Mouse (Mus musculus): ENCODE data around the gene Creb3l1.

The Creb3l1 gene

DNA sequence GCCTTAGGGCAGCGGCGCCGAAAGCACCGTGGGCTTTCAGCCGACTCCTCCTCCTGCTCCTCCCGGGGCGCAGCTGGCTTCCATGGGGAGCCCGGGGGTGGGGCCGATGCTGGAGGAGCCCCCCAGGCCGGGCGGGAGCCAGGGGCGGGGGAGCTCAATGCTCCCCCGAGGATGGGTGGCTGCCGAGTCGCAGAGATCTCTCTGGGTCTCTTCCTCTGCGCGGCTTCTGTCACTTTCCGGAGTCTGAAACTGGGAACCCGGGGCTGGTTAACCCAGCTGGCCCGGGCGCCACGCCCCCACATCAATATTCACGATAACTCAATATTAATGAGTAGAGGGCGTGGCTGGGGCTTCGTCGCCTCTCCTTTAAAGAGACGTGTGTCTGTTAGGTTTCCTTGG lies at the start of gene Creb3l1:
Gene Creb3l1, minus strand, starts transcription at position 229 of the 399 bp plus-strand sequence.
- DNase-seq (ENCODE audit: low spot score), result peak; percentile 19

DNA sequence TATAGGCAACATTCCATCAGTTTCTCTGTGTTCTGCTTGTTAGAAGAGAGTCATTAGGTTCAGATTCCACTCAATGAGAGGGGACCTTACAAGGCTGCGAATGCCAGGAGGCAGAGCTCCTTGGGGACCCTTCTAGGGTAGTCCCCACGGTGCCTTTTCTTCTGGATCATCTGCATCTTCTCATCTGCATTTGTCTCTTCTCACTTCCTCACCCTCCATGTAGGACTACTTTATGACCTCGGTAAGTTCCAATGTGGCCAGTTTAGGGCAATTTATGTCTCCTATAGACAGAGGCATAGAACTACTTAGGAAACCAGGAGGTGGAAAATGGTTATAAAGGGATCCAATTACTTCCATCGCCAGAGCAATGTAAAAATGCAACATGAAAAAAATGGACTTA lies 46.8 kb upstream of the Creb3l1 start:
- no peak for DNase-seq (ENCODE audit: low spot score)

DNA sequence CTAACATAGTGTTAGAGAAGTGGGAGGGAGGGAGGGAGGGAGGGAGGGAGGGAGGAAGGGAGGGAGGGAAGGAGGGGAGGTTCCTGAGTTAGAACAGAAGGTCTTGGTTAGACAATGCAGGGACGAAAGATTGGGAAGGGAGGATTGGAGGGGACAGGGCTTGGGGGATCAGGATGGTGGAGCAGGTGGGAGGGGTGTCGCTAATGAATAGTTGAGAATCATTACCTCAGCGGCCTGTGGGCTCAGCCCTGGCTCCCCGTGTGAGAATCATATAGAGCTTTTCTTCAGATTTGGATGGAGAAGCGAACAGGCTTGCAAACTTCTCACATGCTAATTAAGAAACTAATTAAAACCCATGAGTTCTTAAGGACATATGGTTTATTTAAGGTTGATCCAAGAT lies 45.3 kb upstream of the Creb3l1 start:
- no peak for DNase-seq (ENCODE audit: low spot score)

DNA sequence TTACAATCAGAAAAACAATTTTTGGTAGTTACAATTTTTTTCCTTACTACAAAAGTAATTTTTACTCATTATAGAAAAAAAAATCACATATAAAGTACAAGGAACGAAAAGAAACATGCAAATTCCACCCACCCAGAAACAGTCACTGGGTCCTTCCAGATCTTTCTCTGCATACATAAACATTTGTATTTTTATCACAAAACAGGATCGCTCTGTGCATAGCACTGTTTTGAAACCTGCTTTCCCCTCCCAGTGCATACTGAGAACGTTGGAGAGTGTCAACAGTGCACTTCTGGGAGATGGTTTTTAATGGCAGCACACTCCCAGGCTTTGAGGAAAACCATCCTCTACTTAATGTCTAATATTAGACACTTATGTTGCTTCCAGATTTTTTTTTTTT lies 43.3 kb upstream of the Creb3l1 start:
- no peak for DNase-seq (ENCODE audit: low spot score)

DNA sequence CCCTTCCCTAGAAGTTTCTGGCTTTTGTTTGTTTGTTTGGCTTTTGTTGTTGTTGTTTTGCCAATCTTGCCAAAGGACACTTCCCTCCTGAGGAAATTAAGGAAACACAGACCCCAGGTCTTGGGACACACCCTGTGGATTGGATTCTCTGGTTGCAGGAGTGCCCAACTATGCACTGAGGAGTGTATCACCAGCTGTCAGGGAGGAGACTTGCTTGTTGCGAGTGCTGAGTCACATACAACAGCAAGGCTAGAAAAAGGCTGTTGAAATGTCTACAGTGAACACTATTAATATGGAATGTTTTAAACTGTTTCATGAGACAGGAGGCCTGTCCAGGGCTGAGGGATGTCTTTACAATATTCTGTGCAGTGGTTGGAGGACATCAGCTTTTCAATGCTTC lies 42.6 kb upstream of the Creb3l1 start:
- DNase-seq (ENCODE audit: low spot score), result no peak

DNA sequence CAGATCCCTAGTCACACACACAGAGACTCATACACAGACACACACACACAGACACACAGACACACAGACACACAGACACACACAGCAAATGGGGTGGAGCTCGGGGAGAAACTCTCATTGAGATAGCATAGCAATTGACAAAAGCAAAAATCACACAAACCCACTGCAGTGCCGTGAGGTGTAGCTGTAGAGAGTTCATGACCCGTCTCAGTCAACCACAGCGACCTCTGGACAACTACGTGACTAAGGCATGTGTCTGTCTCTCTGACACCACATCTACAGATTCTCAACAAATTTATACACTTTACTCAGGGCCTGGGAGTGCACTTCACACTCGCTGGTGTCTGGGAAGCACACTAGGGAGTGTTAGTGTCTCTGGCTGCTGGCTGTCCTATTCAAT lies 41.6 kb upstream of the Creb3l1 start:
- no peak for DNase-seq (ENCODE audit: low spot score)

DNA sequence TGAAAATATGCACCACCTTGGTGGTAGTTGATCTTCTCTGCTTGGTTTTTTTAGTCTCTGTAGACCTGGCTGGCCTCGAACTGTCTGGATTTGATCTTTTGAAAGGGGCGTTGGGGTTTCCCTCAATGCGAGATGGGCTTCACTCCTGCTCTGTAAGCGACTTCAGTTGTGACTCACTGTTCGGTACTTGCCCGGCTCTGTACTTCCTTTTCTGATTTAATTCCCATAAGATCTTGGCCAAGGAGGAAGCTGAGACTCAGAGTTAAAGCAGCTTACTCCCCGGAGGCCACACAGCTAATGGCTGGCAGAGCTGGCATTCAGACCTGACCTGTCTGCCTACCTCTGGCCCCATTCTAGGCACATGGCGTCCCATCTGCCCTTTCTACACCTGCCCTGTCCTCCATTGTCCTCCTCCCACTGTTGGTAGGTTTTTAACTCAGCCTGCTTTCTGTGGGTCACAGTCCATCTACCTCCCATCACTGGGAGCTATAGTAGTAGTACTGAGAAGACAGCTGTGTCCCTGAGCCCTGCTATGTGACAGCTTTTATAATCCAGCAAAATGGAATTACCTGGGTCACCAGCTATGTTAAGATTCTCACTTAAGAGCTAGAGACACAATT lies 41.1 kb upstream of the Creb3l1 start:
- DNase-seq (ENCODE audit: low spot score), result no peak

DNA sequence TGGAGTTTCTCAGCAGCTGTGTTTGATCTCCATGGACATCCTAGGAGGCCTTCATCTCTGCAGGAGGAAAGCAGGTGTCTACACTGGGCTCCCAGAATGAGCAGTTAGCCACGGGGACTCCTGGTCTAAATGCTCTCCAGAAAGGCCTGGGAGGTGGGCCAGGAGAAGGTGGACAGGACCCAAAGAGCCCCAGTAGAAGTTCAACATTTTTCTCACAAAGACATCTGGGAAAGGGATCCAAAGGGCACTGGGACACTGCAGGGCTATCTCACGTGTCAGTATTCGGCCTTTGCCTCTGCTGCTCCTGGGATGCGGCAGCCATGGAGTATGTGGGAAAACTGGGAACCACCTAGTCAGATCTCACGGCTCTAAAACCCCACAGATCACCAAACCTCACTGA lies 38.8 kb upstream of the Creb3l1 start:
- no peak for DNase-seq (ENCODE audit: low spot score)

DNA sequence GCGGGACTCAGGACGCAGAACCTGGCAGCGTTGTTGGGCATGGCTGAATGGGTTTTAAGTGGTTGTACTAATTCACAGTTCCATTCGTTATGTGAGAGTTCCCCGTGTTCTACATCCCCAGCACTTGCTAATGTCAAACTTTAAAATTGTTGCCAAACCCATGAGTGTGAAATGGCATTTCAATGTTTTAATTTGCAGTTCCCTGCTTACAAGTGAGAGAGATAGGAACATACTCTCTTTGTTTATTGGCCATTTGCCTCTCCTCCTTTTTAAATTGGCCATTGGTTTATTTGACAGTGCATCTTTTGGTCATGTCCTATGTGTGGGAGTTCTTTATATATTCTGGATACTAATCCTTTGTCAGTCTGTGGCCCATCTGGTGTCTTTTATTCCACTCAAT lies 37.0 kb upstream of the Creb3l1 start:
- DNase-seq (ENCODE audit: low spot score), result no peak

DNA sequence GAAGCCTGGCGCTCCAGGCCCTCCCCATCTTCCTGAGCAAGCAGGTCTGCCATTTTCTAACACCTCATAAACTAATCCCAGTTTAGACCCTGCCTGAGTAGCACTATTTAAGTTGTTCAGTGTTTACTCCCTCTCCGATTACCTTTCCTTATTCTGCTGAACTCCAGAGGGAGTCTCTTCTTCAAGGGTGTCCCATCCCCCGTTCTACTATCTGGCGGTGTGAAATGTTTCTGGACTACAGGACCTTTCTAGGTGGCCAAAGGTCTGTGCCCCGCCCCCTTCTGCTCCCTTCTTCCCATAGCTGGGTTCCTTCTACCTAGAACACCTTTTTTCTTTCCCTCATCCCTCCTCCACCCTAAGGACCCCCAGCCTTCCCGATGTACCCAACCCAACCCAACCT lies 36.0 kb upstream of the Creb3l1 start:
- DNase-seq (ENCODE audit: low spot score), result no peak

DNA sequence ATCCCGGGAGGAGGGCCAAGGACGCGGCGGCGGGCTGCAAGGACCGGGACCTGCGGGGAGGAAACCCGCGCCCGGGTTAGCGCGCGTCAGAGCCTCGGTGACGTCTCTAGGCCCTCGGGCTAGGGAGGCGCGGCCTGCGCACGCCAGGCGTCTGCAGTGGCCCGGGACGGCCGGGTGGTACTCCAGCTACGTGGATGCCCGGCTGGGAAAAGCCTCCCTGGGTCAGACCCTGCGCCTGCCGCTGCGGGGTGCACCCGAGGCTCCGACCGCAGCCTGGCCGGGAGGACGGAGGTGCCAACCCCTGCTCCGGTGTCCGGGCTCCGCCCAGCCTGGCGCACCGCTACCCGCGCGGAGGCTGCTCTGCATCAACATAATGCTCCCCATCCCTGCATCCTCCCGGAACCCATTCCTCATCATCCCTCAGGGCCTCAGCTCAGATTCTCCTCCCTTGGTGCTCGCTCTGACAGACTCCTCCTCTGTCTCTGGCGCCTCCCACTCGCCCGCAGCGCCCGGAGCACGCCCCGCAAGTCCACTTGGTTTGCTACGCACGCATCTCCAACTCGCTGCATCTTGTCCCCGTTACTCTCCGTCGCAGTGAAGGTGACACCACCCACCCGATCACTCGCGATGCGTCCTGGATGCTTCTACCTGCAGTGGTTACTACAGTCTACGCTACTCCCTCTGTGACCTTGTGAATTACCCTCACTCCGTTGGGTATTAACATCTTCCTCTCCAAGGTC lies 35.3 kb upstream of the Creb3l1 start:
- peak; percentile 7 for DNase-seq (ENCODE audit: low spot score)

DNA sequence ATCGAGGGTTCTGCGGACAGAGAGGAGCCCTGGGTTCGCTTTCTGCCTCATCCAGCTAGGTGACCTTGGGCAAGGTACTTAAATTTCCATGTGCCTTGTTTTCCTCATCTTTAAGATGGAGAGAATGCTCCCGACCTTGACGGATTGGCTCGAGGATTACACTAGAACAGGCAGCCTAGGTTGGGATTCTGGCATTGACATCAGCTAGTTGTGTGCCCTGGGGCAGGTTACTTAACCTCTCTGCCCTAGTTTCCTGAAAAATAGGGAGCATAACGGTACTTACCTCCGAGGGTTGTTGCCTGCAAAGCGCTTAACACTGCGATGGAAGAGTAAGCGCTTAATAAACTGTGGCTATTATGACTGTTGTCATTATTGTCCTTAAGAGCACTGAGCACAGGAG lies 34.6 kb upstream of the Creb3l1 start:
- DNase-seq (ENCODE audit: low spot score), result no peak

DNA sequence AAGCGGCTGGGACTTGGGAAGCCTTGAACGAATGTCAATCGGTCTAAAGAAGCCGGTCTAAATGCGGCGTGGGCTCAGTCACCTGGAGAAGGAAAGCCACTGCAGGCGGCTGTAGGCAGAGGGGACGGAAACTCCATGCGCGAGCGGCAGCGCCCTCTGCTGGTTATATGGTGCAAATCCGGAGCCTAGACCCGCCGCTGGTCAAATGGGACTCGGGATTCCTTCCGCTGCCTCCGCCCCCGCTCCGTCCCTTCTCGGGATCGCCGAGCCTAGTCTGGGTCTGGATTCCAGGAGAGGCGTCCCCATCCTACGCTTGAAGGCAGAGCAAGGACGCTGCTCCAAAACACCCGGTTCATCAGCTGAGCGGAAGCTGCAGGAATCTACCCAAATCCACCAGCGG lies 34.2 kb upstream of the Creb3l1 start:
- peak; percentile 51 for DNase-seq (ENCODE audit: low spot score)

DNA sequence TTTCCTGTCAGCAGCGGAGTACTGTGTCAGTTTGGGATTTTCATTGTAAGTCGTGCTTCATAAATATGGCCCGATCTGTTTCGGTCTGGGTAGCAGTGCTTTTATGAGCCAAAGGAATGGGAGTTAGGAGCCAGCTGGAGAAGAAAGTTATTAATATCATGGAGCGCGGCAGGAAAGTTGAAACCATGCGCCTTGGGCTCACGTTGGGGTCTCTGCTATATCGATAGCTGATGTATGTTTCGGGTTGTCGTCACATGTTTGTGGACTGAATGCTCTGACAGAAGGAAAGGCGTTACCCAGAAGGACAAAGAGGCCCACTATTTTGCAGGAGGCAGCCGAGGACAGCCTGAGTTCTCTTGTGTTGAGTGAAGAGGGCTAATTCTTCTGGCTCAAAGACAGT lies 32.5 kb upstream of the Creb3l1 start:
- DNase-seq (ENCODE audit: low spot score), result no peak

DNA sequence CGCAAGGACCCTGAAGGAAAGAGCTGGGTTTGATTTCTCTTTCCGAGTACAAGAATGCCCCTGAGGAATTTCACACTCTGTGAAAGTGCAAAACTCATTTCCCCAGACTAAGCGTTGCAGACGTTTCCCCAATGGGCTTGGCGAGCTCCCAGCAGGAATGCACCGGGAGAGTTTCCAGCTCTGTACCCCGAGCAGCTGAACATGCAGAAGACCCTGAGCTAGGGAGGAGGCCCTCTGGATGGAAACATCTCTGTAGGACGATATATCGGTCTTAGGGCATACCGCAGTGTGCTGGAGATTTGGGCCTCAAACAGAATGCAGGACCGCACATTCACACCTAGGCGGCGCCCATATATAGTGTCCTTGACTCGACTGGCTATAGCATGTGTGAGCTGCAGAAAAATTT lies 31.5 kb upstream of the Creb3l1 start:
- DNase-seq (ENCODE audit: low spot score), result peak; percentile 6

DNA sequence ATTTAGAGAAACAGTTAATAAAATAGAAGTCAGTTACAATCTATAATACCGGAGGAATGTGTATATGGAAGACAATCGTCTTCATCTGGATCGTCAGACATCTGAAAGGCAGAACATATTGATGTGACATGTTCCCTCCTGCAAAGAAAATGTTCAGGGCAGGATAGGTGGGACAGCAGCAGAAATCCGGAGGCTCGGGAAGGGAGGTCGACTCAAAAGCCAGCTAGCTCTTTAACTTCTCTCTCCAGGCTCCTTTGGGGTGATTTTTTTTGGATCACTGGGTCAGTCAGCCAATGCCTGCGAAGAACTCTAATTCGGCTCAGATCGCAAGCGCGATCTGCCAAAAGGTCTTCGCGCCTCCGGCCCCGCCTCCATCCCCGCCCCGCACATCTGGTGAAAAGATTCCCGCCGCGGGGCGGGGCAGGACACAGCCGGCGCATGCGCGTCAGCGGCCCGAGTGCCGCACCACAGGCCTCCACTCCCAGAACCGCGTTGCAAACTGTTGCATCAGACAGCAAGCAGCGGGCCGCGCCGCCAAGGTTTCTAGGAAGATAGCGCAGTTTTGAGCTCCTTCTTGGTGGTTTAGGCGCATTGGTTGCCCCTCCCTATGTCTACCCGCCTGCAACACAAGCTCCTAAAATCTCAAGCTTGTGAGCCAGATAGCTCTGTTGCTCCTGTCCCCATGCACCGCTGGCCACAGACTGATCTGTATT lies 31.0 kb upstream of the Creb3l1 start:
- DNase-seq (ENCODE audit: low spot score), result peak; percentile 40

DNA sequence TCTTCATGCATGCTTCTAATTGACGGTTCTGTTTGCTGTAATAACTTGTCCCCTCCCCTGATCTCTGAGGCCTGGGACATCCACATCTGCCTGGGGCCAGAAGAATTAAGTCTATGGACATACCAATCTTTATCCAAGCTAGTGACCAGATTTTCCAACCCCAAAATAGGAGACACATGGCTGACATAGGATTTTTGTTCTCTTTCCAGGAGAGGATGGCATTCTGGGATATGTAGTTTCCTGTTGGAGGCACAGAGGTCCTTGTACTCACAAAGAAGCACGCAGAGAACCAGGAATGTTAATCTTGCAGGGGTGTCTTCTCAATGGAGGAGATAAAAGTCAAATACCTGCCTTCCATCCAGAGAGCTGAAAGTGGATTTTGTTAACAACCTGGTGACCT lies 28.5 kb upstream of the Creb3l1 start:
- no peak for DNase-seq (ENCODE audit: low spot score)

DNA sequence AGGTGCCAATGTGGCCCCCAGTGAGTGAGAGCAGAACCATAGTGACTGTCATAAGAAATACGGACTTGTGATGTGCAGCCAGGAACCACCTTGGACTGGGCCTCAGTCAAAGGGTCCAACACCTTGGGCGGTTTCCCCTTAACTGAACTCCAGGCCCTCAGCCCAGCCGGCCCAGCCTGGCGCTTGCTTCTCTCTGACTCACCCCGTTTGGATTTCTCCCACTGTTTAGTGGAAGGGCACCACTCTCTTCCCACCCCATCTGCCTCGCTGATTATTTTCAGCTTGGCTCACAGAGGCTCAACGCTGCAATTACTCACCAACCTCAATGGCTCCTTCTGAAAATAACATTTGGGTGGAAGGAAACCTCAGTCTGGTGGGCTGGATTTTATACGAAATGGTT lies 27.9 kb upstream of the Creb3l1 start:
- no peak for DNase-seq (ENCODE audit: low spot score)

DNA sequence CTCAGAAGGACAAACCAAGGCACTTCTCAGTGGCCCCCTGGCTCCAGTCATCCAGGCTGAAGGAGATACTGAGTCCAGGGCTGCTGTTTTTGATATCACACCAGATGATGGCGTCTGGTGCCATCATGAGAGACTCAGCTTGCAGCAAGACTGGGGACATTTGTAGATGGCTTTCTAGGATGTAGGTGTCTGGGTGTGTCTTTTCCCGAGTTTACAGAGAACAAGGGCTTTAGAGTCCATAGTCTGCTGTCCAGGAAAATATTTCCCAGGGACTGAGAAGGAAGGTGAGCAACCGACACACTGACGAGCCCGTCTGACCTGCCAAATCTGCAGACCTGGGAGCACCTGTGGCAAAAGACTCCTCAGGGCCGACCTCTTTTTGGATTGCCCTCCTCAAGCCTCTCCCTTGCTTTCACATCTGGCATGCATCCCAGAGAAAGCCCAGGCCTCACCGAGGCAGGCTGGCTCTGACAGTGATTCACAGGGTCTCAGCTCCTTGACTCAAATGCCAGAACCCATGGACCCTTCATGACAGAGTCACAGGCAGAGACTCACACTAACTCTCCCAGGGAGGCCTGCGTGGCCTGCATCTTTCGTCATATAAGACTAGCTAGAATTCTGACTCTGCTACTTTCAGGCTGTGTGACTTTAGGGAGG lies 23.9 kb upstream of the Creb3l1 start:
- DNase-seq (ENCODE audit: low spot score), result no peak

DNA sequence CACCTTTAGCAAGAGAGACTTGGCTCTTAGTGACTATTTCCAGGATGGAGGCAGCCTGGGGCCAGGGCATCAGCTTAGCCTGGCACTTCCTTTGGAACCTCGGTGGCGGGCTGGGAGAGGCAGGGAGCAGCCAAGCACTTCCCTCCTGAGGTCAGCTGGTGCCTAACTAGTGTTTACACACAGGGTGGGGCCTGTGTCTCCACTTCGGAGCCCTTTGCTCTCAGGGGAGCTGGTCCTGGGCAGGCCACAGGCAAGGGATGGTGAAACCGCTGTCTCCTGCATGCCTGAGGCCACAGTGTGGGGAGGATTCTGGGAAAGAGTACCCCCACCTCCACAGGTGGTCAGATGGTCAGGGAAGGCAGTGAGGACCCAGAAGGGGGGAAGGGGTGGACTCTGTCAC lies 23.3 kb upstream of the Creb3l1 start:
- no peak for DNase-seq (ENCODE audit: low spot score)

DNA sequence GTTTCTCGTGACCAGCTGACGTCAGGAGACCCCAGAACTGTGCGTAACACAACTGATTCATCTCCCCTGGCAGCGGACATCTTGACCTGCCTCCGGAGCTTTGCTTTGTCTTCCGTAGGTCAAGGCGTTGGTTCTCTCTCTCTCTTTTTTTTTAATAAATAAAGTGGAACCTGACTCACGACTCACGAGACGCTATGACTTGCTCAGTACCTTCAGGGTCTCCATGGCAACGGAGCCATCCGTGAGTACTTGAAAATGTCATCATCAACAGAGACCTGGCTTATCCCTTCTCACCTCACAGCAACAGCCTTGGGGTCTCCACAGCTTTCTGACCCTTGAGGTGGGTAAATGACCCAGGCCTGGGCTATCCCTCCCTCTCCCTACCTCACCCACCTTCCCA lies 19.0 kb upstream of the Creb3l1 start:
- no peak for DNase-seq (ENCODE audit: low spot score)

DNA sequence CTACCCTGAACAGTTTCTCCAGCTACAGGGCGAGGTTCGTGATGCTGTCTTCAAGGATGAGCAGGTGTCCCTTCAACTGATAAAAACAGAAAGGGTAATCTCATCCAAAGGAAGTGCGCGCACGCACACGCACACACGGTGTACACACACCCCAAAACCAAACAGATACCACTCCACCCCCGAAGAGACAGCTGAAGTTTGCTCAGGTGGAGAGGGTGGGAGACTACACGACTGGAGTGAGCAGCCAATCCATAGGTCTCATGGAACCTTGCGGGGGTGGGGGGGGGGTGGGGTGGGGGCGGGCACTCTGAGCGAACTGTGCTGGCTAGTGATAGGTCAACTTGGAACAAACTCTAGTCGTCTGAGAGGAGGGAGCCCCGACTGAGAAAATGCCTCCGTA lies 17.2 kb upstream of the Creb3l1 start:
- no peak for DNase-seq (ENCODE audit: low spot score)

DNA sequence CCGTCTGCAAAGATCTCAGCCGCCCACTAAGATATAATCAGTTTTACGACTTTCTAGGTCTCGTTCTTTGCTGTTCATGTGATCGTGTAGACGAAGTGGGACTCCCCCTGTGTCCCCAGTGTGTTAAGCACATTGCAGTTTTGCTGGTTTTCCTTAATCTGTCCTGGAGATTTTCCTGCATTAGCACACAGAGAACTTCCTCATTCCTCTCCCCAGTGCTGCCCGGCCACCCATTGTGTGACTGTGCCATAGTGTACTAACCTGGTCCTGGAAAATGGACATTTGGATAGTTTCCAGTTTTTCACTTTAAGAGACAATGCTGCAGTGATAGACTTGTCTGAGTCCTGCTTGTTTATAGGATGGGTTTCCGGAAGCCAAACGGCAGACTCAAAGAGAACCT lies 10.0 kb upstream of the Creb3l1 start:
- DNase-seq (ENCODE audit: low spot score), result no peak
